Mouse (Mus musculus) right cerebral cortex, postnatal 25 days (tissue): ENCODE data around the gene Btrc.

Experiments
- DNase-seq: peaks from one replicate; pipeline ENCODE4 v3.0.0; 2022

Btrc gene

DNA sequence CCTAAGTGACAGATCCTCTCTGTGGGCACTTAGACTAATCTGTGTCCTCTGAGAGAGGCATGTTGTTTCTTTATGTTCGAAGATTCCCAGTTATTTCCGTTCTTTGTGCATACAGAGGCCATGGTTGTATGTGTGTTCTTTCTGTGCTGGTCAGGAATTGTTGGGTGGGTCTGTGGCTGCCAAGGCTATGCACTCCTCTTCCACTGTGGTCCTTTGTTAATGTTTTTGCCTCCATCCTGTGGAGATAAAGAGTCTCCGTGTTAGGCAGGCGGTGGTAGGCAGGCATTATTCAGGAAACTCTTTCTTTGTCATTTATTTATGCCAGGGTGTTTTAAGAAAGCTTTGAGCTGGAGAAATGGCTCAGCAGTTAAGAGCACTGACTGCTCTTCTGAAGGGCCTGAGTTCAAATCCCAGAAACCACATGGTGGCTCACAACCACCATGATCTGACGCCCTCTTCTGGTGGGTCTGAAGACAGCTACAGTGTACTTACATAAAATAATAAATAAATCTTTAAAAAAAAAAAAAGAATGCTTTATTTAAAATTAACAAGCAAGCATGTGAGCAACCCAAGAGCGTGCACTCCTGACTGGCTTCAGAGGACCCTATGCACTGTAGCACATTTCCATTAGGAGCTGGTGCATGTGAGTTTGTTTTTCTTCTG, 67.6 kb downstream of the Btrc start:
- DNase-seq, result no peak

DNA sequence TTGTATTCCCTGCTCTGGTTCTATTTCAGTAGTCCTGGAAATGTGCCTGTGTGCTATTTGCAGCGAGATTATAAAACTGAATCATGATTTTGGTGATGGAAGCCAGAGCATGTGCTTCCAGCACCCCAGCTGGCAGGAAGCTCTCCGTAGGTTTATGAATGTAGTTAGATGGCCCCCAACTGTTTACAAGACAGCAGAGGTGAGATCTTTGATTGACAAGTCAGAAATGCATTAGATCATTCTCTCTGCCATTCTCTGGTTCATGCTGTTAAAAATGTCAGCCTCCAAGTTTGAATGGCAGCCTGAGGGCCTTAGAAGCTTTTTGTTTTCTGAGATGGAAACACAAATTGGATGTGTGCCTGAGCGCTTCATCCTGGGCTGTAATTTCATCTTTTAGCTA, 68.8 kb downstream of the Btrc start:
- DNase-seq, result peak; percentile 69

DNA sequence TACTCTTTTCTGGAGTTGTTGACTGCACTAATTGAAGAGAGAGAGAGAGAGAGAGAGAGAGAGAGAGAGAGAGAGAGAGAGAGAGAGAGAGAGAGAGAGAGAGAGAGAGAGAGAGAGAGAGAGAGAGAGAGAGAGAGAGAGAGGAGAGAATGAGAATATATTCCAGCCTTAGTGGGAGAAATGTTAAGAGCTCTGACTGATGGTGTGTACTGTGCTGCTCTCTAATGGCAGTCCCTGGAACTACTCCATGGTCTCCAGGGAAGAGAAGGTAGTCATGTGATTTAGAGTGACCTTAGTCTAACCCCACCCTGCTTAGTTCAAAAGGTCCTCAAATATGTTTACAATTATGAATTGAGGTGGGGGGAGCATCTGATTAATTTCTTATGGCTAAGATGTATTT, 72.5 kb downstream of the Btrc start:
- DNase-seq, result peak; percentile 40

DNA sequence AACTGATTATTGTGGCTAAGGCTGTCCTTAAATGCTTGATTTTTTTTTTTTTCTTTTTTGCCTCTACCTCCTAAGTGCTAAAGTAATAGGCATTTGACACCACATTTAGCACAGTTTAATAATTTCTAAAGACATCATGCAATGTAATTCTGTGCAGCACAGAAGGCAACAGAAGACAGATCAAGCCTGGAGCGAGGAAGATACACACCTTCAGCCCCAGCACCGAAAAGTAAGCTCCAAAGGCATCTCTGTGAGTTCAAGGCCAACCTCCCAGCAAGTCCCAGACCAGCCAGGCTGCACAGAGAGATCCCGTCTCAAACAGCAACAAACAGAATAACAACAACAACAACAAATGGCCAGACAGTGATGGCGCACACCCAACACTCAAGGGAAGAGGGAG, 73.6 kb downstream of the Btrc start:
- DNase-seq, result no peak

DNA sequence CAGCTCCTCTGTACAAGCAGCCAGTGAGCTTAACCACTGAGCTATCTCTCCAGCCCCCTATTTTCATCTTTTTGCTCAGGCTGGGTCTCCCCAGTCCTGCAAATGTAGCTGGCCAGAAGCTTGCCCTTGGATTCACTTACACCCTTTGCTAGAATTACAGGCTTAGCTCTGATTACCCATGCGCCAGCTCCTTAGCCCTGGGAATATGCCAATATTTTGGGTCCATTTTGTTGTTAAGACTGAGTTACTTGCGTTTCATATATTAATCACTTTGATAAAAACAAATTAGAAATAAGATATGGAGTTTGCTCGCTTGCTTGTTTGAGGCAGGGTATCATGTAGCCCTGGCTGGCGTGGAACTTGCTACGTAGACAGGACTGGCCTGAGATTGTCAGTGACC, 74.7 kb downstream of the Btrc start:
- no peak for DNase-seq

DNA sequence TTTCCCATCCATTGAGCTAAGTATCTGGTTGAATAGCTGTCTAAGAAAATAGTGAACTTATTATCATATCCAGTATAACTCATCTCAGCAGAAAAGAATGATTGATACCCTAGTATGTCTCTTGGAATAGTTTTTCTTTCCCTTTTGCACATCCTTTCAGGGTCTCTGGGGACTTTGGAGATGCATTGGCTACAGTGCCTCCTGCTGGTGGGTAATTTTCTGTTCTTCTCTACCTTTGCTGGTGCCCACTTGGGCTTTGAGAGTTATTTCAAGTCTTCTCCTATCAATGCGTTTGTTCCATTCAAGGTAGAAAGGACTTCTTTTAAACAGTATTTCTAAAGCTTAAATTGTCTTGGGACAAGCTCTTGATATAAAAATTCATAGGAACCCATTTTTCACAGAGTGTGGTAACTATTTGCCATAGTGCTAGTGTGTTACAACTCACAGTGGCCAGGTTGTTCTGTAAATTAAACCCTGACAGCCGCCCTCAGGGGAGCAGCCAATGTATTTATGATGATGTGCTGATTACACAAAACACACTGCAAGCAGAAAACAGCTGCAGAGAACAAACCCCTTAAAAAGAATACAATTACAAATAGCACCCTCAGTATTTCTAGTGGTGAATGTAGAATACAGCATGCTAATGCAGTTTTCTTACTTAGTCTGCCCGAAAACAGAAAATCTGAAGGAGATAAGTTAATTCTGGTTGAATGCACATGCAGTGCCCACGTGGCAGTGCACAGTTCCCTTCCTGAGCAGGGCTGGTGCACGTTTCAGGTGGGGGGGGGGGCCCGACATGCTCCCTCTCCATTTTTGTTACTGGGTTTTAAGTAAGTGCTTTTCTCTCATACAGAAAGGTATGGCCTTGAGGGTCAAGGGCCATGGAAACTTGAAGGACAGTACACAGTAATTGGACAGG, 75.7 kb downstream of the Btrc start:
- no peak for DNase-seq

DNA sequence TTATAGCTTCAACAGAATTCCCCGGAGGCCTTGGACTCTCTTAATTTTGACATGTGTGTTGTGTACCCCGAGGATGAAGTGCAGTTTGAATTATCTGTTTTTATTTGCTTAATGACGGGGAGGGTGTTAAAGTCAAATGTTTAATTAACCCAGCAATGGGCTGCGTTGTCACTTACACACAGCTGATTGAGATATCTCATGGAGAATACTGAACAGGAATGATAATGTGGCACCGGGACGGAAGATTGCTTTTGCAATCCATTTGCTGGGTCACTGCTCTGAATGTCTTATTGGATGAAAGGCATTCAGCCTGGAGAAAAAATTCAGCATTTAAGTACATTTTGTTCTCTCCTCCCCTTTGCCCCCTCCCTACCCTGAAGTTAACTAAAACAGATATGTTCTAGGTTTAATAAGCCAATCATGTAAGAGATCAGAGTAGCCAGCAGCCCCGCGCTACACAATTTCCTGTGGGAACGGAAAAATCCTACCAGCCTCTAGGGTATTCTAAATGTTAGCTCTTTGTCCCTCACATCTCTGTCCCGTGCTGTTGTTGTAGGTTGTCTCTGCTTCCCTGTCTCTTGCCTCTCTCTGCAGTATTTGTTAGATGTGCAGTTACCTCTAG, 77.1 kb downstream of the Btrc start:
- DNase-seq, result no peak

DNA sequence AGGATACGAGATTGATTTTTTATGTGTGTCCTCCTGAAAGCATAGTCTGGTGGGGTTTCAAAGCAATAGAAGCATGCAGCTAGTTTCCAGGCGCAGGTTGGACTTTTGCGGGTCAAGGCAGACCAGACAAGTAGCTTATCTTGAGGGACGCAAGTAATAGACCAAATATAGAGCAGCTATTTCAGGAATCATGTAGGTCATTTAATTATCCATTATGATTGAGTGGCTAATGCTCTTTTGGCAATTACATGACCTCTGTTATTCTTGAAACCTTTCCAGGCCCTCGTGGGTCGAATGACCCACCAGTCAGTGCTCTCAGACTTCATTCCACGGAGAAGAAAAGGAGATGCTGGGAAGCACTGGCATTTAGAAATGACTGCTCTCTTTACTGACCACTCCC, 78.2 kb downstream of the Btrc start:
- DNase-seq, result no peak

DNA sequence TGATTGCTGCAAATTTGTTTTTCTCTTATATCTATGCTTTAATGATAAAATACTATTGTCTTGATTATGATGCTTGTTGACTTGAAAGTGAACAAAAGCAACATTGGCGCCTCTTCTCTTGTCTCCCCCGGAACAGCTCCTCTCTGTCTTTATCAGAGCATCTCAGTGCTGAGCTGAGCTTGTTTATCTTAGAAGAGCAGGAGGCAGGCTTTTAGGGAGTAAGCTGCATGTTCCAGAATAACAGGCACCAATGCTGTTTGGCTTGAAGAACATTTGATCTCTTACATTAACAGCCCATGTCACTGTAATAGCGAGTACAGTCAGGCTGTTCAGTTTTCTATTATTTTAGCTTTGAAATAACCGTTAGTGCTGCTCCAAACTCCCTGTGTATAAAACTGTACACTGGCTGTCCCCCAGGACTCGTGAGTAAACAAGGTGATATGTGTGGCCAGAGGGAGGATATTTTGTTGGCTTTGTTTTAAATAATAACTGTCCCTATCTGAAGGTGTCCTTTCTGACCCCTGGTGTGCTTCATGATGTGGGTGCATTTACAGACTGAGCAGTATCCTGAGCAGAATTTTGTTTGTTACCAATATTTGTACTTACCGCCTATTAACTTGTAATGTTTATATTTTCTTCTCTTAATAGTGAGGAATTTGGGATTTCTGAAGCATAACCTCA, 81.9 kb downstream of the Btrc start:
- no peak for DNase-seq

DNA sequence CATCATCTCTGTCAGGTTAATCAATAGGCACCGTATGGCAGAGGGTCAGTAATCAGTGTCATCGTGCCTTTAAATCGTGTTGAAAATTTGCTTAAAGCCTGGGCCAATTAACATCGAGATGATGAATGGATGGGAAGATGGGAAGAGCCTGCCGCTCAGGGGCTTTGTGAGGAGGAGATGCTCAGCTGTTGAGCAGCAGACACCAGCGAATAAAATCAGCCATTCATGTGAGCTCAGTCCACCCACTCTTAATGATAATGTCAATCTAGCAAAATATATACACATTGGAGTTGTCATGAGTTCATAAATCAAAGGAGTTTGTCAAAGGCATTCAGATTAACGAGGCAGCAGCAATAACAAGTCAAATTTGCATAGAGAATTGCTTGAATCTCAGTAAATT, 83.1 kb downstream of the Btrc start:
- no peak for DNase-seq

DNA sequence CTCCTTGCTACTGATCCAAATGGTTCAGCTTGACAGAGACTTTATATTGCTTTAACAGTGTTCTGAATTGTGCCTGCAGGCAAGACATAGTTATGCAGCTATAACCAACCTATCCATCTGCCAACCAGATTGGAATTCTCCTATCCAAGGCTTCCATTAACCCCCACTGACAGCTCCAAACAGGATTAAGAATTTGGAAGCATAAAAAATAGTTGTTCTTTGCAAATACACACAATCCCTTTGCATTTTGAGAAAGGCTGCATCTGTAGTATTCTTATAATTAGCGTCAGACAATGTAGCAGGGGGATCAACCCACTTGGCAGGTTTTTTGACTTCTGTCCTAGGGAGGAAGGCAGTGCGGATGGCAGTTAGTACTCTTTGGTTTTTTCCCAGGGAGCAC, 83.7 kb downstream of the Btrc start:
- DNase-seq, result no peak

DNA sequence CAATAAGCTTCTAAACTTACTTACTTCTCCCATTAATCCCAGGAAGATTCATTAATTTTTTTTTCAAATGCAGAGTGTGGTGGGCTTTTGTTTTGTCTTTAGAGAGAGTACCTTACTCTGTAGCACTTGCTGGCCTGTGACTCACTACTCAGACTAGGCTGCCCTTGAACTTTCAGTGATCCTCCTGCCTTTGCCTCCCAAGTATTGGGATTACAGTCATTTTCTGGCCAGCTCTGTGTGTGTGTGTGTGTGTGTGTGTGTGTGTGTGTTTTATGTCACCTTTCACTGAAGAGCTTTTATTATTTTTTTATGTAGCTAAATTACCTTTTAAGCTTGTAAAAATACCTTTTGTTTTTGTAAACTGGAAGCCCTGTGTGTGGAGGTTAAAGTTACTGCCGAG, 84.4 kb downstream of the Btrc start:
- no peak for DNase-seq

DNA sequence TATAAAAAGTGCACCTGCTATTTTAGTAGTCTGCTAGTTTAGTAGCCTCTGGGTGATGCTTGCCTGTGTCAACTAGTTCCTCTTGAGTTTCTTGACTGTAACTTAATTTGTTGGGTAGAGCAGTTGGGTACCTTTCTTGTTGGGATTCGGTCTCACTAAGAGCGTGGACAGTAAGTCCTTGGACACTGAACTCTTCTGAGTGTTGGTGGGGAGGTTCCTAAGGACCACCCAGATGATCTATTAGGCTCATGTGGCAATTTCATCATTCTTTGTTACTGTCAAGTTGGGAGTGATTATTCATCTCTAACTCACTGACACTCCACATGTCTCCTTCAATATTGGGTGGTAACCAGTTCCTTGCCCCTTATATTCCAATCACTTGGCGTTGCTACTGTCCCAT, 90.9 kb downstream of the Btrc start:
- DNase-seq, result no peak

DNA sequence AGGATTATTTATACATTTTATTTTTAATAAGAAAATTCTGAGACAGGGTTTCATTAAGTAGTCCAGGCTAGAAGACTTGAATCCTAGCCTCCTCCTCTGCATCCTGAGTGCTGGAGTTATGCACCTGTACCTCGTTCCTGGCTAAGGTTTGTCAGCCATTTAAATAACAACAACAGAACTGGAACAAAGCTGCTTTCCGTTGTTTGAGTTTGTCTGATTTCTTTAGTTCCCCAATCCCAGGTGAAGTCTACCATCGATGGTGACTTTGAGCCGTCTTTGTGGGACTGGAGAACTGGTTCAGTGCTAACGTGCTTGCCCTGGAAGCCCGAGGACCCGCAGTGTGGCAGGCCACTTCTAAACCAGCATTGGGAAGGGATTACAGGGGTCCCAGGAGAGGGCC, 93.4 kb downstream of the Btrc start:
- no peak for DNase-seq

DNA sequence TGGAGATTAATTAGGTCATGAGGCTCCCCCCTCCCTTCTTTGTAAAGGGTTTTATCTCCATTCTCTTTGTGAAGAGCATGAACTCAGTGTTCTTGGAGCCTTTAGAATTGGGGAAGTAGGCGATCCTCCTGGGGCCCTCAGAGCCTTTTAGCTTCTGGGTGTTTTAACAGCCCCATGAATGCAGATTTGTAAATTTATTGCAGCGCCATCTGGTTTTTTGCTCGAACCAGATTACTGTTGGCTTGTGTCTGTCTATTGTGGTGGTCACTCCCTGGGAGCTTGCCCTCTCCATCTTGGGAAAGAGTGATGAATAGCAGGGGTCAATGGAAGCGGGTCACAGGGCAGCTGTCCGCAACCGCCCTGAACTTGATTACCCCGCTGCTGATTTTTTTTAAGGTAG, 95.2 kb downstream of the Btrc start:
- no peak for DNase-seq

DNA sequence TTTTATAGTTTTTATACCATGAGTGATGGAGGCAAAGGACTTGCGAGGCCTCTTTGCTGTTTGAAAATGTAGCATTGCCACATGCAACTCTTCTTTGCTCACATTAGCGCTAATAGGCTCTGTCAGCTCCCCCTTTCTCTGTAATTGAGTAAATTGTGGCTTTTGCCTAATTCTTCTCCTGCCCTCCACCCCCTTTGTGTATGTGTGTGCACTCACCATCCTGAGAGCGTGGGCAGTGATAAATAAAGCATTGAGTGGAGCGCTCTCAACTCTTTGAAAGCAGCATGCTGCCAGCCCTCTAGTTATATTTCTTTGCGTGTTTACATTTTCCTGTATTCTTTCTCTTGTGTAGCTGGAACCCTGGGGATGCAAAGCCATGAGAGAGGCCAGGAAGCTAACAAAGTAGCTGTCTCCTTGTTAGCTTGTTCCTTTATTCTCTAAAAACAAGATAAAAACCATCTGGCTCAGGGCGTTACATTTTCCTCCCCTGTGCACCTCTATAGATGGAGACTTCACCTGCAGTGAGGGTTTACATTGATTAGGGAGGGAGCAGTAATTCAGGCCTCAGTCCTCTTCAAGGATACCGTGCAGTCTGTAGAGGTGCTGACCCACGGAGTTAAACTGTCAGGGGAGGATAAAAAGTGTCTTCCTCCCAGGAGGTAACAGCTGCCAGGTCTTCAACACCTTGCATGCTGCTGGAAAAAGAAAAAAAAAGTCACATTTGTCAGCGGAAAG, 96.6 kb downstream of the Btrc start:
- DNase-seq, result no peak

DNA sequence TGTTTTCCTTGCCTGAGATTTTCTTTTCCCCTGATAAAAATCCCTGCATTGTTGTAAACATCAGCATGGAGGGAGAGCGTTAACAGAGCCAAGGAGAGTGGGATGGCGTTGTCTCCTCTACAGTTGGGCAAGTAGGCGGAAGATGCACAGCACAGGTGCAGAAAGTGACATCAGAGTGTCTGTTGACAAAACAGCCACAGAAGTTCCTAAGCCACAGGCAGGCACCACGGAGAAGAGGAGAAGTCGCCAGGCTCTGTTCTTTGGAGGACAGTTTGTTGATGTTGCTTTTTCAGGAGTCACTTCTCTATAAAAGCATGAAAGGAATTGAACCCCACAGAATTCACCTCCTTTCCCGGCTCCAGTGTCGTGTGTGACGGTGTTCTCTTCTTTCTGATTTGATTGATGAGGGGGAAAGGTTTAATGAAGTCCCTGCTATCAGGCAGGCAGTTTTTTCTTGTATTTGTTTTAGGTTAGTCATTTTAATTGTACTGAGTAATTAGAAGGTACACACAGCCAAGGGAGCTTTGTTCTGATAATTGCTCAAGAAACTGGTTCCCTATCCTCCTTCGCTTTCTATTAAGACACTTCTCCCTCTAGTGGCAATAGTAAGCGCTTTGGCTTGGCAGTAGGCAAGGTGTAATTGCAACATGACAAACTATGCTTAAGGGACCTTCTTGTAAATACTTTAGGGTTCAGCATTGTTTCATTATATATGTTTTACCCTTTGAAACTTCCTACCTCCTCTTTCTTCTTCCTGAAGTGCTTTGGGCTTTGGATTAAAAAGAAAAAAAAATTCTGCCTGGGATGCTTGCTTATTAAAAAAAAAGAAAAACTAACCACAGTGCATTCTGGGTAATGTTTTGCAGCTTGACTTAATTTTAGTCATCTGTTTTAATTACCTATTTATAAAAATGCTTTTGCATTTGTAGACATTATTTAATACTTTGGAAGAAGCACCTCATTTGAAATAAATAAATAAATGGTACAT, 97.5 kb downstream of the Btrc start:
- no peak for DNase-seq

DNA sequence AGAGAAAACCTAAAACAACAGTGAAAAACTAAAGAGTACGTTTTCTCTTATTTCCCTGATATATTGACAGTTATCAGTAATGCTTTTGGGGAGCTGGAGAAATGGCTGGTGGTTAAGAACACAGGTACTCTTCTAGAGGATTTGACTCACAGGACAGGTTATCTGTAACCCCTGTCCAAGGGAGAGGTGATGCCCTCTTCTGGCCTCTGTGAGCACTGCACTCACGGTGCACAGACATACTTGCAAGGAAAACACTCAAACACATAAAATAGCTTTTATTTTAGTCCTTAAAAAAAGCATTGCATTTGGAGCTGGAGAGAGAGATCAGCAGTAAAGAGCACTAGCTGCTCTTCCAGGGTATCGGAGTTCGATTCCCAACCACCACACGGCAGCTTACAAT, 106.2 kb downstream of the Btrc start:
- no peak for DNase-seq

DNA sequence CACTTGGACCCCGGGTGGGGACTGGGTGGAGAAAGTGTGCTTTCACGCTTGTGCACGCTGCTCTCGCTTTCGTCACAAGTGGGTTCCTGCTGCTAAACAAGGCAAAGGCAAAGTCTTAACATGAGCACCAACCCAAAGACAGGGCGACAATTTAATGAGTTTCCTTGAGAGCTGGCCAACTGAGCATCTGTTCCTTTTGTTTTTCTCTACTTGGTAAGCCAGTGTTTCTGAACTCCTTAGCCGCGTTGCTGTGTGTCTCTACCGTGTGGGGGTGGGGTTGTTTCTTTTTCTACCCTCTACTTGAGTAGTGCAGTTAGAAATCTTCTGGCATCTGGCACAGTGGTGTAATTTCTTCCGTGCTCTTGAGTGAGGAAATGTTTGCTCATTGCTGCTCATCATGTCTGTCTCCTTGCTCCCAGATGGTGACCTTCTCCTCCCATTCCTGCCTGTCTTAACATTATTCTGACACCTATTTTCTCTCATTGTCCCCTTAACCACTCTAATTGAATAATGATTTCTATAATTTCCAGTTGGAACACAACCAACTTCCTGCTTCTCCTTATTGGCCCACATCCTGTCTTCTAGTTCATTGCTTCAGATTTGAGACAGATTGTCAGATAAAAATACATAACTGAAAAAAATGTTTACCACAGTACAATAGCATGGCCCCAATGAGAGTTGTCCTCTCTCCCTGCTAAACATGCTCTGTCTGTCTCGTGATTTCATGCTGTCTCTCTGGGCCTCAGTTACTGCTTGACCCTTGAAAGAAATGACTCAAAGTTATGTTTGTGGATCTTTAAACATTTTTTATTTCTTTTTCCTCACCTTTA, 109.4 kb downstream of the Btrc start:
- DNase-seq, result peak; percentile 26

DNA sequence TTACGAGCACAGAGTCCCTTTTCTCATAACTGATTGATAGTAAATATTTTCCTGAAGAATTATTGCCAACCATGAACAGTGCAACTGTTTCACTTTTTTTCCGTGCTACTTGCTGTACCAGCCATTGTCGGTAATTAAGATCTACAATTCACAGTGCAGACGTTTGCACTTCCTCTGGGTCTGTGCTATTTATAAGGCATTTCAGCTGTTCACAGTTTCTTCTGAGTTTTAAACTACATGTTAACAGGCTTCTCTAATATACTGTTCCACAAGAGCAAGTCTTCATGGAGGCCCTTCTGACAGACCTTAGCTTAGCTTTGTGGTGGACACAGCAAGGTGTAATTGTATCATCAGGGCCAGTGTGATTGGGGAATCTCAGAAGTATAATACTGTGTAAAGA, 111.2 kb downstream of the Btrc start:
- no peak for DNase-seq
